Mouse (Mus musculus) retina, postnatal 1 day (tissue): ENCODE measurements around the gene Asgr1.
A peak's percentile ranks its signal among the peaks of the same experiment; 100 is the strongest.
"Not testable (repeated sequence)": the region's sequence is repeated elsewhere in the genome, so short reads cannot be mapped to it uniquely, and the experiment has no call there.

Experiments
- DNase-seq: peaks from one replicate; pipeline ENCODE4 v3.0.0-alpha.2; 2012

Gene Asgr1

GRCm38 (mm10) chr11:70053898-70054570 lies at the start of gene Asgr1:
Asgr1 (plus strand) TSS chr11:70054085.
- no peak for DNase-seq

GRCm38 (mm10) chr11:70005521-70005920 lies 48.4 kb upstream of the Asgr1 start:
- peak; percentile 52 for DNase-seq

- DNase-seq: no peak
These were observed 43.9 kb upstream of the Asgr1 start for GRCm38 (mm10) chr11:70010033-70010432.

GRCm38 (mm10) chr11:70010548-70010947 lies 43.3 kb upstream of the Asgr1 start:
- DNase-seq: no peak

- no peak for DNase-seq
These were observed 42.9 kb upstream of the Asgr1 start for GRCm38 (mm10) chr11:70010961-70011360.

GRCm38 (mm10) chr11:70012931-70013330 lies 41.0 kb upstream of the Asgr1 start:
- no peak for DNase-seq

GRCm38 (mm10) chr11:70013408-70013807 lies 40.5 kb upstream of the Asgr1 start:
- DNase-seq: no peak

GRCm38 (mm10) chr11:70014051-70014450 lies 39.8 kb upstream of the Asgr1 start:
- DNase-seq: no peak

- peak; percentile 91 for DNase-seq
These were observed 38.9 kb upstream of the Asgr1 start, which contains the start of gene Acadvl for GRCm38 (mm10) chr11:70014880-70015558. Acadvl (minus strand) TSS chr11:70015411.

- no peak for DNase-seq
These were observed 38.2 kb upstream of the Asgr1 start for GRCm38 (mm10) chr11:70015677-70016076.

GRCm38 (mm10) chr11:70016177-70016576 lies 37.7 kb upstream of the Asgr1 start:
- DNase-seq: not testable (repeated sequence)

GRCm38 (mm10) chr11:70016669-70017068 lies 37.2 kb upstream of the Asgr1 start, which contains the start of gene Dlg4:
Dlg4 (plus strand) TSS chr11:70016942.
- DNase-seq: no peak

- DNase-seq: no peak
These were observed 36.6 kb upstream of the Asgr1 start for GRCm38 (mm10) chr11:70017199-70017767.

- DNase-seq: peak; percentile 88
These were observed 35.5 kb upstream of the Asgr1 start for GRCm38 (mm10) chr11:70018131-70018990.

GRCm38 (mm10) chr11:70019495-70020021 lies 34.3 kb upstream of the Asgr1 start:
- no peak for DNase-seq

GRCm38 (mm10) chr11:70020022-70020631 lies 33.8 kb upstream of the Asgr1 start:
- no peak for DNase-seq

GRCm38 (mm10) chr11:70020731-70021263 lies 33.1 kb upstream of the Asgr1 start:
- DNase-seq: peak; percentile 94

- DNase-seq: peak; percentile 100
These were observed 32.4 kb upstream of the Asgr1 start for GRCm38 (mm10) chr11:70021264-70022132.

GRCm38 (mm10) chr11:70023481-70024150 lies 30.3 kb upstream of the Asgr1 start:
- DNase-seq: peak; percentile 69

- no peak for DNase-seq
These were observed 29.8 kb upstream of the Asgr1 start for GRCm38 (mm10) chr11:70024151-70024514.
